Comparison of ENCODE assay signal across 25 mouse cellular contexts in the genomic region with DNA sequence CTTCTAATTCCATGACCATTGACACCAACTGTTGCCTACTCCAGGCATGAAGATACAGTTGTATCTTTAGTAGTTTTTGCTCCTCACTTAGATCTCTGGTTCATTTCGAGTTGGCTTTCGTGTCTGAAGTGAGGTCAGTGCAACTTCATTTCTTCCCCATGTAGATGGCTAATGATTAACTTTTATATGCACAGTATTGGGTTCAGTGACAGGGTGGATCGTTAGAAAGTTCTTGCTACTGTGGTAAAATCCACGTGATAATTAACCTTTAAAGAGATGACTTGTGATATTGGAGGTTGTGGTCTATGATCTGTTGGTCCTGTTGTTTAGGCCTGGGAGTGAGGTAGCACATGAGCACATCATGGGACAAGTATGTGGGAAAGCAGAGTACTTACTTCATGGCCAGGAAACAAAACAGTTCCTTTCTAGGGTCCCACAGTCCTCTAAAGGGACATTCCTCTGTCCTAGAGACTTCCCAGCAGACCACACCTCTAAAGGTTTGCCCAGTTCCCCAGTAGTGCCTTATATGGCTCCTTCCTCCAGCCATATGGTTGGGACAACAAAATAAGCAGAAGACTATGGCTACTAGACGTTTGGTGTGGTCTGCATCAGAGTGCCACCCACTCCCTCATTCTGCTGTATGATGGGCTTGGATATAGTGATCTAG. TPM values are rescaled to one million over a fixed set of nuclear protein-coding genes. Genes with fewer than 3 reads are reported as not detected.
DNase-seq lines count a peak whose midpoint lies in the region; ATAC-seq and TF ChIP-seq lines count a peak whose summit lies in the region.
"Had no signal": no experiment of that assay in that cellular context is flagged by ENCODE, and none has a peak within 500 bp of the region (broad histone marks: within the 10 kb centered on the region; RNA-seq: fewer than 3 reads in every experiment).

No protein-coding gene starts in this region.

- H3K27ac ChIP-seq in liver, embryonic 12.5 days: no peak overlapping the region
- no peak overlapping the region for H3K27ac ChIP-seq in liver, embryonic 11.5 days (ENCODE audit: low read depth, low read length)
- peak overlapping the region; percentile 90 for H3K27ac ChIP-seq in small intestine, adult 2 months (ENCODE audit: insufficient read depth, low read depth, low read length)
- H3K27ac ChIP-seq: forebrain, embryonic 13.5 days; hindbrain, embryonic 12.5 days; hindbrain, postnatal 0 days; layer of hippocampus, adult 2 months had no signal

- no peak overlapping the region for H3K4me3 ChIP-seq in liver, embryonic 12.5 days
- H3K4me3 ChIP-seq in liver, embryonic 11.5 days (ENCODE audit: low read depth, low read length): no peak overlapping the region
- no peak overlapping the region for H3K4me3 ChIP-seq in small intestine, adult 2 months (ENCODE audit: low read depth, low read length)
- H3K4me3 ChIP-seq: forebrain, embryonic 13.5 days; hindbrain, embryonic 12.5 days; layer of hippocampus, adult 2 months had no signal

- peaks cover 7% of the 10 kb centered on the region; the same call in 1 of the 2 replicates for H3K4me1 ChIP-seq in liver, embryonic 12.5 days
- no peaks in the 10 kb centered on the region; the same call in 1 of the 2 replicates for H3K4me1 ChIP-seq in liver, embryonic 11.5 days (replicated peaks; ENCODE audit: control insufficient read depth, insufficient read depth, low read length)
- peaks cover 18% of the 10 kb centered on the region; the same call in 1 of the 2 replicates for H3K4me1 ChIP-seq in small intestine, adult 2 months (ENCODE audit: control insufficient read depth, insufficient read depth, insufficient read length, low read length)

- H3K36me3 ChIP-seq in liver, embryonic 12.5 days: no peaks in the 10 kb centered on the region
- H3K36me3 ChIP-seq in liver, embryonic 11.5 days (ENCODE audit: control insufficient read depth, insufficient read depth, low read length): no peaks in the 10 kb centered on the region
- peaks cover 5% of the 10 kb centered on the region; the same call in 1 of the 2 replicates for H3K36me3 ChIP-seq in small intestine, adult 2 months (ENCODE audit: control insufficient read depth, insufficient read depth, low read length)

- TF ChIP-seq CTCF in small intestine, adult 2 months (IDR thresholded peaks at IDR 0.05; ENCODE audit: extremely low read depth, insufficient read length, insufficient replicate concordance, low read depth, low read length): no peak

- H3K9me3 ChIP-seq in liver, embryonic 12.5 days (replicated peaks): no peaks in the 10 kb centered on the region
- H3K9me3 ChIP-seq in liver, embryonic 11.5 days (ENCODE audit: control insufficient read depth, low read length): no peaks in the 10 kb centered on the region
- H3K9me3 ChIP-seq: forebrain, embryonic 13.5 days; hindbrain, embryonic 12.5 days had no signal

- no peak overlapping the region for H3K4me2 ChIP-seq in liver, embryonic 12.5 days
- no peak overlapping the region for H3K4me2 ChIP-seq in liver, embryonic 11.5 days
- H3K4me2 ChIP-seq: forebrain, embryonic 13.5 days; hindbrain, embryonic 12.5 days; lung, embryonic 14.5 days had no signal

- no peak for TF ChIP-seq POLR2A in small intestine, adult 2 months (IDR thresholded peaks at IDR 0.05; ENCODE audit: low read depth, low read length)

- H3K27me3 ChIP-seq in liver, embryonic 12.5 days (replicated peaks): peaks cover 11% of the 10 kb centered on the region
- H3K27me3 ChIP-seq in liver, embryonic 11.5 days (replicated peaks; ENCODE audit: control insufficient read depth, insufficient read depth, low read length): no peaks in the 10 kb centered on the region
- no peaks in the 10 kb centered on the region for H3K27me3 ChIP-seq in small intestine, adult 2 months (ENCODE audit: control insufficient read depth, insufficient read depth, low read length)
- H3K27me3 ChIP-seq: CH12.LX; forebrain, embryonic 13.5 days; hindbrain, embryonic 12.5 days had no signal

- peak; percentile 68 for DNase-seq in heart, adult 11 months
- no peak for DNase-seq in heart, postnatal 4 days
- DNase-seq in liver, embryonic 11.5 days (ENCODE audit: low spot score): no peak
- DNase-seq in yolk sac, embryonic 10.5 days (ENCODE audit: low spot score): no peak
- DNase-seq in urinary bladder, postnatal 4 days (ENCODE audit: low spot score in 2 of 2): no peak
- DNase-seq: adrenal gland, adult 2 months; cerebellum, adult 2 months; cerebellum, postnatal 25 days; gastrocnemius, postnatal 10 days; heart, postnatal 14 days; kidney, adult 18-20 months; kidney, postnatal 25 days; lung, embryonic 14.5 days; lung, postnatal 14 days; midbrain, embryonic 14.5 days; thymus, postnatal 4 days had no signal

- 58% methylated on average over 5 of the region's 5 CpGs for WGBS in liver, embryonic 12.5 days (ENCODE audit: insufficient replicate concordance)
- 72% methylated on average over 5 of the region's 5 CpGs for WGBS in liver, embryonic 11.5 days
- WGBS in small intestine, adult 2 months: 24% methylated on average over 5 of the region's 5 CpGs

- ATAC-seq in liver, embryonic 12.5 days: 0 out of 2 replicates have a peak, but pooled peaks have one; percentile 18
- ATAC-seq in liver, embryonic 11.5 days (replicated peaks; ENCODE audit: low FRiP score): no peak
- ATAC-seq: activated CD4-positive, CD25-positive, alpha-beta regulatory T cell, adult 4 months; forebrain, embryonic 13.5 days; hindbrain, postnatal 0 days had no signal

- no peak overlapping the region for H3K9ac ChIP-seq in liver, embryonic 12.5 days
- no peak overlapping the region for H3K9ac ChIP-seq in liver, embryonic 11.5 days (ENCODE audit: low read depth, low read length)
- H3K9ac ChIP-seq: forebrain, embryonic 13.5 days; hindbrain, embryonic 12.5 days; lung, embryonic 14.5 days had no signal

RNA-seq across cellular contexts. Expression of a gene that starts 3.7 kb away (rescaled TPM):
- total RNA-seq in heart, postnatal 4 days (2021): 10 to 100 TPM; 14.4 to 17.0 TPM
- 5.9 and 6.2 TPM in 2 replicates for polyA plus RNA-seq in liver, embryonic 12.5 days (2016; fragmentation: Nextera tagmentation; extraction: Ambion mirVana)
- 11.0 and 11.9 TPM in 2 replicates for polyA plus RNA-seq in liver, embryonic 11.5 days (2014; fragmentation: Nextera tagmentation; extraction: Ambion mirVana)
- polyA plus RNA-seq in small intestine, adult 2 months (2012; rRNA removed): 0.27 and 0.30 TPM in 2 replicates
- total RNA-seq: neutrophil, adult 5-6 weeks had no signal
- polyA plus RNA-seq: activated CD4-positive, CD25-positive, alpha-beta regulatory T cell, adult 4 months had no signal

RNA-seq across cellular contexts. Expression of a gene that starts 5.9 kb away (rescaled TPM):
- 10 to 100 TPM; 12.5 to 13.4 TPM for total RNA-seq in heart, postnatal 4 days (2021)
- polyA plus RNA-seq in liver, embryonic 12.5 days (2016; fragmentation: Nextera tagmentation; extraction: Ambion mirVana): 5.0 TPM in 2 replicates
- polyA plus RNA-seq in liver, embryonic 11.5 days (2014; fragmentation: Nextera tagmentation; extraction: Ambion mirVana): 7.9 and 9.7 TPM in 2 replicates
- polyA plus RNA-seq in small intestine, adult 2 months (2012; rRNA removed): 3.5 and 5.1 TPM in 2 replicates

RNA-seq across cellular contexts. Expression of a gene that starts 34.5 kb away (rescaled TPM):
- total RNA-seq in heart, postnatal 4 days (2021): 10 to 100 TPM in 1 of 2 experiments, 1 to 10 TPM in 1; 7.4 to 10.5 TPM
- 0.60 and 0.68 TPM in 2 replicates for polyA plus RNA-seq in liver, embryonic 12.5 days (2016; fragmentation: Nextera tagmentation; extraction: Ambion mirVana)
- polyA plus RNA-seq in liver, embryonic 11.5 days (2014; fragmentation: Nextera tagmentation; extraction: Ambion mirVana): 2.9 and 3.0 TPM in 2 replicates
- 0.48 and 0.53 TPM in 2 replicates for polyA plus RNA-seq in small intestine, adult 2 months (2012; rRNA removed)
- total RNA-seq: CH12.LX; neutrophil, adult 5-6 weeks had no signal
- polyA plus RNA-seq: activated CD4-positive, CD25-positive, alpha-beta regulatory T cell, adult 4 months had no signal
